Mouse (Mus musculus) hindbrain, embryonic 12.5 days (tissue): ENCODE data around the gene Mab21l1. TPM values are rescaled to one million over a fixed set of nuclear protein-coding genes. Genes with fewer than 3 reads are reported as not detected.

Experiments
- ATAC-seq: fragments of 200-750 bp; cut with Nextera tagmentation; 2 replicates; pipeline ENCODE4 v1.8.0; 2017; ENCODE audit warnings: moderate TSS enrichment; ENCODE audit not compliant: low FRiP score
- H3K27ac ChIP-seq: fragments of 300-500 bp; sonication (generic); 2 replicates; pipeline ENCODE4 v1.5.1; 2016; ENCODE audit warnings: mild to moderate bottlenecking
- H3K27me3 ChIP-seq: fragments of 300-500 bp; sonication (generic); 2 replicates; pipeline ENCODE4 v1.6.1; 2016; ENCODE audit warnings: mild to moderate bottlenecking
- H3K36me3 ChIP-seq: fragments of 300-500 bp; sonication (generic); 2 replicates; pipeline ENCODE4 v1.6.1; 2016; ENCODE audit warnings: mild to moderate bottlenecking
- H3K4me1 ChIP-seq: fragments of 300-500 bp; sonication (generic); 2 replicates; pipeline ENCODE4 v1.6.1; 2016
- H3K4me2 ChIP-seq: fragments of 300-500 bp; sonication (generic); replicated peaks from 2 replicates; pipeline ENCODE4 v1.6.1; 2016; ENCODE audit warnings: mild to moderate bottlenecking
- H3K4me3 ChIP-seq: fragments of 300-500 bp; sonication (generic); 2 replicates; pipeline ENCODE4 v1.5.1; 2016; ENCODE audit warnings: mild to moderate bottlenecking
- H3K9ac ChIP-seq: fragments of 300-500 bp; sonication (generic); 2 replicates; pipeline ENCODE4 v1.6.1; 2016; ENCODE audit warnings: mild to moderate bottlenecking, moderate library complexity
- H3K9me3 ChIP-seq: fragments of 300-500 bp; sonication (generic); replicated peaks from 2 replicates; pipeline ENCODE4 v1.6.1; 2016; ENCODE audit warnings: mild to moderate bottlenecking
- WGBS: fragments of 180-500 bp; shearing (Covaris S2); methylation state at CpG from one replicate; pipeline ENCODE4 v1.1.7; 2016; 5-methylcytosine and 5-hydroxymethylcytosine counted together
- polyA plus RNA-seq: library from polyadenylated mRNA; unstranded; fragments of >200 nt; fragmentation: Nextera tagmentation; extraction: Ambion mirVana; gene quantifications from 2 replicates; pipeline ENCODE4 v1.2.1, GENCODE M21; 2016

Mab21l1 gene
- polyA plus RNA-seq, 1 experiment from 2014 or later, result 104 TPM

GRCm38 (mm10) chr3:55780120-55781070, 1.9 kb upstream of the Mab21l1 start:
- H3K4me1 ChIP-seq, result peaks cover 53% of the 10 kb centered on the region
- H3K4me2 ChIP-seq, result peak overlapping the region; percentile 59
- H3K9ac ChIP-seq, result peak overlapping the region; percentile 61
- peak; percentile 73 for ATAC-seq
- peak overlapping the region; percentile 30 for H3K4me3 ChIP-seq
- 1% methylated on average over 53 of the region's 53 CpGs for WGBS
- no peaks in the 10 kb centered on the region for H3K9me3 ChIP-seq
- peaks cover 12% of the 10 kb centered on the region; the same call in 1 of the 2 replicates for H3K27me3 ChIP-seq
- no peaks in the 10 kb centered on the region for H3K36me3 ChIP-seq
- H3K27ac ChIP-seq, result peak overlapping the region; percentile 93

DNA sequence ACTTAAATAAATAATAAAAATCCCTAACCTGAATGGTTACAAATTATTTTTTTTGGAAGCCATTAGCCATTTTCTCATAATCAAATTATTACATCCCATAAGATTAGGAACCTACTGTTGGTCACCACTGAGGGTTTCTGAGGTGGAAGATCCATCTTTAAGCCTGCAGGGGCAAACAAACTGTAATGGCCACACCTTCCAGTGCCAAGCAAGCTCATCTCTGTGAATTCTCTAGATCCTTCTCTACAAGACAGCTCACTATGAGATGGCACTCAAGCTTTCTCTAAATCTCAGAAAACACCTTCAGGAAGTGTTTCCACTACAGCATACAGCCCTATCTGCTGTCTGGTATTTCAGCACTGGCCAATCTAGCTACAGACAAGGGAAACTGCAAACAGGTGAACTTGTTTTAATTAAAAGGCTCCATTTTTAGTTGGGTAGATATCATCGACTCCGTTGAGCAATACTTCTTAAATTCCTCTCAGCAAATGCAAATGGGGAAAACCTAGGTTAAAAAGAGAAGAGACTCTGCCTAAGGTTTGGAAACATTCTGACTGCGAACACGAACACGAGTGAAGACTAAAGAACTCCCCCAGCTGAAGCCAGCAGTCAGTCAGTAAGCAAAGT, 768 bp upstream of the Mab21l1 start:
- H3K4me2 ChIP-seq, result peak overlapping the region; percentile 59
- H3K27me3 ChIP-seq, result peaks cover 20% of the 10 kb centered on the region
- peak overlapping the region; percentile 94 for H3K27ac ChIP-seq
- no peaks in the 10 kb centered on the region for H3K36me3 ChIP-seq
- peaks cover 50% of the 10 kb centered on the region for H3K4me1 ChIP-seq
- ATAC-seq, result no peak
- H3K9ac ChIP-seq, result no peak overlapping the region
- WGBS, result 8% methylated on average over 5 of the region's 5 CpGs
- H3K4me3 ChIP-seq, result 0 out of 2 replicates have a peak overlapping the region, but pooled peaks have one; percentile 51
- no peaks in the 10 kb centered on the region for H3K9me3 ChIP-seq

DNA sequence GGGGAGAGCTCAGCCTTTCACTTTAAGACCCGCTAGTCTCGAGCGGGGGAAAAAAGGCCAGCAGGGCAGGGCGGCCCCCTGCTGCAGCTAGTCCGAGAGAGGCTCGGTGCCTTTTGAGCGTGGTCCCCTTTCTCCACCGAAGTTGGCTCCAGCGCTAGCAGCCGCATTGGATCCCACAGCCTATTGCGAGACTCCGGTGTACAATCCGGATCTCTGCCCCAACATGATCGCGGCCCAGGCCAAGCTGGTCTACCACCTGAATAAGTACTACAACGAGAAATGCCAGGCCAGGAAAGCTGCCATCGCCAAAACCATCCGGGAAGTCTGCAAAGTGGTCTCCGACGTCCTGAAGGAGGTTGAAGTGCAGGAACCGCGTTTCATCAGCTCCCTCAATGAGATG, 461 bp downstream of the Mab21l1 start:
- peak overlapping the region; percentile 87 for H3K9ac ChIP-seq
- peak overlapping the region; percentile 94 for H3K27ac ChIP-seq
- peaks cover 47% of the 10 kb centered on the region for H3K4me1 ChIP-seq
- no peaks in the 10 kb centered on the region for H3K36me3 ChIP-seq
- no peak for ATAC-seq
- WGBS, result 1% methylated on average over 22 of the region's 22 CpGs
- peaks cover 20% of the 10 kb centered on the region for H3K27me3 ChIP-seq
- no peaks in the 10 kb centered on the region for H3K9me3 ChIP-seq
- peak overlapping the region; percentile 51 for H3K4me3 ChIP-seq
- H3K4me2 ChIP-seq, result peak overlapping the region; percentile 59

GRCm38 (mm10) chr3:55783171-55784081, 1.1 kb downstream of the Mab21l1 start:
- Histone ChIP-seq H3K9ac (peak overlapping the region; percentile 87), H3K4me3 (peak overlapping the region; percentile 51), H3K4me2 (peak overlapping the region; percentile 59), H3K36me3 (no peaks in the 10 kb centered on the region), H3K27ac (peak overlapping the region; percentile 94), H3K4me1 (peaks cover 43% of the 10 kb centered on the region), H3K27me3 (peaks cover 20% of the 10 kb centered on the region), H3K9me3 (no peaks in the 10 kb centered on the region)
- ATAC-seq, result no peak
- WGBS, result 2% methylated on average over 45 of the region's 45 CpGs

GRCm38 (mm10) chr3:55784101-55784500, 1.8 kb downstream of the Mab21l1 start:
- H3K4me3 ChIP-seq, result peak overlapping the region; percentile 51
- H3K36me3 ChIP-seq, result no peaks in the 10 kb centered on the region
- peaks cover 45% of the 10 kb centered on the region for H3K4me1 ChIP-seq
- no peaks in the 10 kb centered on the region for H3K9me3 ChIP-seq
- H3K4me2 ChIP-seq, result peak overlapping the region; percentile 59
- peaks cover 20% of the 10 kb centered on the region for H3K27me3 ChIP-seq
- peak overlapping the region; percentile 94 for H3K27ac ChIP-seq
- 6% methylated on average over 7 of the region's 7 CpGs for WGBS
- H3K9ac ChIP-seq, result peak overlapping the region; percentile 87
- no peak for ATAC-seq

DNA sequence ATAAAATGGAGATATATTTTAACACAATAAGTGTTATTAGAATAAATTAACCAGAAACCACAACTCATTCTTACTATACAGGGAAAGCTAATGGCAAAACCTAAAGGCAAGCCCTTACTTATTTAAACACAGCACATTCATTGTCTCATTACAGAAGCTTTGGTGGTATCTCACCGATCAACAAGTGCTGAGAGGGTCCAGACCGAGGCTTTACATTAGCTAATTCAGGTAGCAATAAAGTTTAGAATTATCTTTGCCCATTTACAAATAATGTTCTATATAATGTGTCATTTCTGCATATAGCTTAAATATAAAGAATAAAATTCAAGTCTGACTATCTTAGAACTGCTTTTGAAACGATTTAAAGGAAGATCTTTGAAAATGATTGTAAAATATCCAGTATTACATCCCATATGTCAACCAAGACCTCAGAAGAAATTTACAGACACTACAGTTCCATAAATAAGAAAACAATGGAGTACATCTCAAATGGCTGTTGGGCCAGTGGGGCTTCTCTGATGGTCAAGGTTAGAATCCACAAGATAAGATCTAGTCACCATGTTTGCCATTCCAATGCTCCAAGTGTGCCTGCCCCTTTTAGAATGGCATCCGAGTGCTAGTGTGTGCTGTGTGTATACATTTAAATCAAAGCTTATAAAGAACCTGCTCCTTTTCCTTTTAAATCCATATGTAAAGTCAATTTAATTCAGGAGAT, 3.1 kb downstream of the Mab21l1 start:
- peak overlapping the region; percentile 82; the same call in 1 of the 2 replicates for H3K9ac ChIP-seq
- peaks cover 17% of the 10 kb centered on the region for H3K27me3 ChIP-seq
- peak overlapping the region; percentile 98 for H3K27ac ChIP-seq
- H3K4me2 ChIP-seq, result peak overlapping the region; percentile 74
- H3K9me3 ChIP-seq, result no peaks in the 10 kb centered on the region
- no peaks in the 10 kb centered on the region for H3K36me3 ChIP-seq
- no peak for ATAC-seq
- peak overlapping the region; percentile 46 for H3K4me3 ChIP-seq
- 43% methylated on average over 4 of the region's 4 CpGs for whole genome bisulfite sequencing
- peaks cover 38% of the 10 kb centered on the region for H3K4me1 ChIP-seq

DNA sequence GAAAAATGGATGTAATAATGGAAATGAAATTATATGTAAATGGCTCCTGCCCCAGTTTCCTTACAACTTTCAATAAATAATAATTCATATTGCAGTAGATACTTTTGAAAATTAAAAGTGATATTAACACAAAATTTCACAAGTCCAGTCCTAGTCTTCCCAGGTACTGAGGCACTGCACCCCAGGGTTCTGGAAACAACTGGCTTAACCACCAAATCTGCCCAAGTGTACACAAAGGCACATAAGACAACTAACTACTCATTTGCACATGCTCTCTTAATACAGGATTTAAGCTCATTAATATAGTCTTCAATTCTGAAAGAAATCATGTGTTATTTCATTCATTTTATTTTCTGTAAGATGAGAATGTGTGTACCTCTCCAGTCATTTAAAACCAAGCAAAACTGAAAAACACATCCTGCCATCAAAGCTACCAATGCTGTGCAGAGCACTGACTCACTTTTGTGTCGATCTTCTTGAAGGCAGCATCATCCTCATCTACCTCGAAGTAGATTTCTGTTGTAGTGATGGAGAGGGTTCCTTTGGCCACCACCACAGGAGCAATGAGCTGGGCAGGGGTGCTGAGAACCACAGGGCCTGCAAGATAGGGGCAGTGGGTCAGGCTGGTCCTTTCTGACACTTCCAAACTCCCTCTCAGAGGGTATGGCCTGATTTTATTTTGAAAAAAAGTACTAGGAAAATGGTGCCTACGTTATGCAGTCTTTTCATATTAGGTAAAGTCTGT, 3.8 kb downstream of the Mab21l1 start:
- peaks cover 12% of the 10 kb centered on the region for H3K27me3 ChIP-seq
- peak overlapping the region; percentile 46 for H3K4me3 ChIP-seq

DNA sequence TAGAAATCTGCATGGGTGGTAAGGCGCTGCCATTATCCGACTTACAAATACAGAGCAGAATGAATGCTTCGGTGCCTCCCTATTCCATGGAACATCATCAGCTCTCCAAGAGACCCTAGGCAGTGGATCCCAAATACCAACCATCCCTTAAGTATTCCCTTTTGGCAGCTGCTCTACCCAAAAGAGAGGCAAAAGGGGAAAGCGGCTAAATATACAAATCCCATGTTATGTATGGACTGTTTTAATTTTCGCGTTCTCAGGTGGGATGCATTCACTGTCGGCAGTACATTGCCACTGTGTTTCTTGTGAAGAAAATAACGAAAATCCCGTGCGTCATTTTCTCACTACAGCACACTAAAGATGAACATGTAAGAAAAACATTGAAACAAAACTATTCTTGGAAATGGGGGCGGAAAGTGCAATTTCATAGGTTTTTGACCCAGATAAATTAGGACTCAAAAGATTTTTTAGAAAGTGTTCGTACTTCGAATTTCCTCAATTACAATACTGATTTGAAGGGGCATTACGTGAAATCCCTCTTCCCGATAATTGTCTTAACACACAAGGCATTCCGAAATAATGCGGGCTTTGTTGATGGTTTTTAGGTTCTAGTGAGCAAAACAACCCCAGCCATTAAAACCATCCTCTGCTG, 4.7 kb downstream of the Mab21l1 start:
- Histone ChIP-seq H3K27me3 (peaks cover 12% of the 10 kb centered on the region), H3K4me3 (peak overlapping the region; percentile 46), H3K9me3 (no peaks in the 10 kb centered on the region), H3K9ac (peak overlapping the region; percentile 82), H3K27ac (peak overlapping the region; percentile 98), H3K4me1 (peaks cover 23% of the 10 kb centered on the region), H3K4me2 (peak overlapping the region; percentile 74), H3K36me3 (no peaks in the 10 kb centered on the region)
- no peak for ATAC-seq
- 4% methylated on average over 17 of the region's 17 CpGs for WGBS

More for the DNA sequence above, 3.8 kb downstream of the Mab21l1 start:
- Histone ChIP-seq H3K27ac (peak overlapping the region; percentile 98), H3K9me3 (no peaks in the 10 kb centered on the region), H3K9ac (peak overlapping the region; percentile 82), H3K36me3 (no peaks in the 10 kb centered on the region), H3K4me1 (peaks cover 30% of the 10 kb centered on the region), H3K4me2 (peak overlapping the region; percentile 74)
- 9% methylated on average over 3 of the region's 3 CpGs for WGBS
- ATAC-seq, result no peak

DNA sequence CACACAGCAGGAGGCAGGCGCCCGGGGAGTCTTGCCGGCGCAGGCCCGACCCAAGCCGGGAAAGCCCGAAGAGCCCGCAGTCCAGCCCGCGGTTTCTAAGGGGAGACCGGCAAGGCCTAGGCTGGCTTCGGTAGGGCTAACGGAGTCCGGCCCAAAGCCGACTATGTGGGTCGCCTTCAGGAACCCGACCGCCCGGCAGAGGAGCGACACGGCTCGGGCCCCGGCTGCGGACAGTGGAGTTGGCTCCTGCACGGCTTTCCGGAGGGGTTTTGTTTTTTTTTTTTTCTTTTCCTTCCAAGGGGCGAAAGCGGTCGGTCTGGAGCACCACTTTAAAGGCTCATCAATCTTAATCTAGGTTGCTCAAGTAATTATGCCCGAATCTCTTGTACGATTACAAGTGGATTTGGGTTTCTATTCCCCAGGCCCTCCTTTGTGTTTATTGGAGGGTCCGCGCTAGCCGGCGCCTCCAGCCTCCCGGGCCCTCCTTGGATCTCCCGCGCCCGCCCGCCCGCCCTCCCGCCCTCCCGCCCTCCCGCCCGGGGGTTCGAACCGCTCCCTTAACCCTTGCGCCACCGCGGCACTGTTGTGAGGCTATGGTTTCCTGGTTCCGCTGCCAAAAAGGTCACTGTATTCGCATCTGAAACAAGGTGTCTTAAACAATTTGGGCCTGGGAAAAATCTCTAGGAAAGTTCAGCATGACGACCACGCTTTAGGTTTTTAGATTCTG, 5.3 kb downstream of the Mab21l1 start:
- Histone ChIP-seq H3K4me3 (peak overlapping the region; percentile 46), H3K36me3 (no peaks in the 10 kb centered on the region), H3K4me1 (peaks cover 18% of the 10 kb centered on the region), H3K9me3 (no peaks in the 10 kb centered on the region), H3K4me2 (peak overlapping the region; percentile 74), H3K9ac (peak overlapping the region; percentile 82), H3K27me3 (peaks cover 12% of the 10 kb centered on the region), H3K27ac (peak overlapping the region; percentile 98)
- ATAC-seq, result peak; percentile 67
- 2% methylated on average over 50 of the region's 54 CpGs for WGBS

DNA sequence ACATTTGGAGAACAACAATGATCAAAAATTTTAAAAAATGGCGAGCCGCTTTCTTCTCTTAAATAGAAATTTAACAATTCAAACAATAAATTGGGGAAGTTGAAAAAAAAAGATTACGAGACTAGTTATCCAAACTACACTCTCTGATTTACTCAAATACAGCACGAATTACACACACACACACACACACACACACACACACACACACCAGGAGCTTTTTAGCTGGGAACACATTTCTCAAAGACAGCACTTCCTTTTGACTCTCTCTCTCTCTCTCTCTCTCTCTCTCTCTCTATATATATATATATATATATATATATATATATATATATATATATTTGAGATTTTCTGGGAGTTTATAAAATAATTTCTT, 5.9 kb downstream of the Mab21l1 start:
- H3K9me3 ChIP-seq, result no peaks in the 10 kb centered on the region
- peak overlapping the region; percentile 82; the same call in 1 of the 2 replicates for H3K9ac ChIP-seq
- peak overlapping the region; percentile 98 for H3K27ac ChIP-seq
- 11% methylated on average over 4 of the region's 4 CpGs for WGBS
- peak overlapping the region; percentile 74 for H3K4me2 ChIP-seq
- peak overlapping the region; percentile 46 for H3K4me3 ChIP-seq
- H3K36me3 ChIP-seq, result no peaks in the 10 kb centered on the region
- peaks cover 12% of the 10 kb centered on the region for H3K4me1 ChIP-seq
- H3K27me3 ChIP-seq, result peaks cover 12% of the 10 kb centered on the region
- no peak for ATAC-seq
